Mouse (Mus musculus) heart, embryonic 11.5 days (tissue): ENCODE results near the gene Cep70. TPM values are rescaled to one million over a fixed set of nuclear protein-coding genes. Genes with fewer than 3 reads are reported as not detected.

Source experiments
- ATAC-seq: fragments of 200-750 bp; cut with Nextera tagmentation; replicated peaks from 2 replicates; pipeline ENCODE4 v1.8.0; 2017; ENCODE audit warnings: moderate library complexity; ENCODE audit not compliant: insufficient number of reproducible peaks, low FRiP score, low TSS enrichment
- H3K27ac ChIP-seq: fragments of 300-500 bp; sonication (generic); 2 replicates; pipeline ENCODE4 v1.5.1; 2014; ENCODE audit warnings: mild to moderate bottlenecking, low read depth, low read length
- H3K27me3 ChIP-seq: fragments of 300-500 bp; sonication (generic); 2 replicates; pipeline ENCODE4 v1.6.1; 2014; ENCODE audit warnings: mild to moderate bottlenecking, low read length, mixed read lengths; ENCODE audit not compliant: control insufficient read depth, insufficient read depth
- H3K36me3 ChIP-seq: fragments of 300-500 bp; sonication (generic); 2 replicates; pipeline ENCODE4 v1.6.1; 2014; ENCODE audit warnings: mild to moderate bottlenecking, low read length, moderate library complexity, mixed read lengths; ENCODE audit not compliant: control insufficient read depth, insufficient read depth
- H3K4me1 ChIP-seq: fragments of 300-500 bp; sonication (generic); 2 replicates; pipeline ENCODE4 v1.6.1; 2014; ENCODE audit warnings: low read length; ENCODE audit not compliant: control insufficient read depth, insufficient read depth
- H3K4me2 ChIP-seq: fragments of 300-500 bp; sonication (generic); 2 replicates; pipeline ENCODE4 v1.6.1; 2014; ENCODE audit warnings: mild to moderate bottlenecking, moderate library complexity
- H3K4me3 ChIP-seq: fragments of 300-500 bp; sonication (generic); 2 replicates; pipeline ENCODE4 v1.5.1; 2014; ENCODE audit warnings: low read depth, low read length
- H3K9ac ChIP-seq: fragments of 300-500 bp; sonication (generic); 2 replicates; pipeline ENCODE4 v1.6.1; 2014; ENCODE audit warnings: mild to moderate bottlenecking, low read depth, low read length, moderate library complexity
- H3K9me3 ChIP-seq: fragments of 300-500 bp; sonication (generic); replicated peaks from 2 replicates; pipeline ENCODE4 v1.6.1; 2016; ENCODE audit warnings: low read length; ENCODE audit not compliant: control insufficient read depth
- WGBS: fragments of 180-500 bp; shearing (Covaris S2); extraction: QIAGEN DNeasy Blood & Tissue Kit; methylation state at CpG from one replicate; pipeline ENCODE4 v1.1.7; 2014; ENCODE audit not compliant: insufficient replicate concordance; 5-methylcytosine and 5-hydroxymethylcytosine counted together
- polyA plus RNA-seq: library from polyadenylated mRNA; unstranded; fragments of >200 nt; fragmentation: Nextera tagmentation; extraction: Ambion mirVana; gene quantifications from 2 replicates; pipeline ENCODE4 v1.2.1, GENCODE M21; 2014

Gene Cep70
- polyA plus RNA-seq, 1 experiment from 2014 or later: 27.5 TPM

- WGBS: 73% methylated on average over 4 of the region's 4 CpGs
- no peak overlapping the region for H3K9ac ChIP-seq
- ATAC-seq: no peak
Measured at GRCm38 (mm10) chr9:99326881-99327280, 83.7 kb downstream of the Cep70 start.

GRCm38 (mm10) chr9:99336538-99336937 is 93.4 kb downstream of the Cep70 start:
- 85% methylated on average over 4 of the region's 4 CpGs for whole genome bisulfite sequencing
- H3K36me3 ChIP-seq: no peaks in the 10 kb centered on the region
- H3K4me1 ChIP-seq: peaks cover 3% of the 10 kb centered on the region; the same call in 1 of the 2 replicates
- no peak overlapping the region for H3K9ac ChIP-seq
- 0 out of 2 replicates have a peak, but pooled peaks cover 3% of the 10 kb centered on the region for H3K27me3 ChIP-seq
- no peak for ATAC-seq
- no peak overlapping the region for H3K4me2 ChIP-seq
- no peaks in the 10 kb centered on the region for H3K9me3 ChIP-seq
- no peak overlapping the region for H3K27ac ChIP-seq
- no peak overlapping the region for H3K4me3 ChIP-seq

More at GRCm38 (mm10) chr9:99326881-99327280, 83.7 kb downstream of the Cep70 start:
- Histone ChIP-seq H3K4me2 (no peak overlapping the region), H3K4me3 (no peak overlapping the region), H3K27ac (no peak overlapping the region), H3K9me3 (no peaks in the 10 kb centered on the region), H3K36me3 (no peaks in the 10 kb centered on the region), H3K27me3 (no peaks in the 10 kb centered on the region), H3K4me1 (no peaks in the 10 kb centered on the region)

GRCm38 (mm10) chr9:99338293-99338692 is 95.1 kb downstream of the Cep70 start:
- Histone ChIP-seq H3K9me3 (no peaks in the 10 kb centered on the region), H3K9ac (no peak overlapping the region)

GRCm38 (mm10) chr9:99339182-99339581 is 96.0 kb downstream of the Cep70 start:
- 81% methylated on average over 1 of the region's 1 CpGs for WGBS
- H3K4me3 ChIP-seq: no peak overlapping the region
- no peak for ATAC-seq
- no peak overlapping the region for H3K4me2 ChIP-seq
- H3K27me3 ChIP-seq: 0 out of 2 replicates have a peak, but pooled peaks cover 3% of the 10 kb centered on the region
- no peaks in the 10 kb centered on the region for H3K9me3 ChIP-seq
- H3K9ac ChIP-seq: no peak overlapping the region
- no peaks in the 10 kb centered on the region for H3K36me3 ChIP-seq
- H3K4me1 ChIP-seq: peaks cover 7% of the 10 kb centered on the region; the same call in 1 of the 2 replicates
- H3K27ac ChIP-seq: no peak overlapping the region

More at GRCm38 (mm10) chr9:99338293-99338692, 95.1 kb downstream of the Cep70 start:
- no peak overlapping the region for H3K27ac ChIP-seq
- H3K36me3 ChIP-seq: no peaks in the 10 kb centered on the region
- H3K4me1 ChIP-seq: peaks cover 7% of the 10 kb centered on the region; the same call in 1 of the 2 replicates
- ATAC-seq: no peak
- no peak overlapping the region for H3K4me3 ChIP-seq
- no peak overlapping the region for H3K4me2 ChIP-seq
- whole genome bisulfite sequencing: 80% methylated on average over 1 of the region's 1 CpGs
- H3K27me3 ChIP-seq: 0 out of 2 replicates have a peak, but pooled peaks cover 3% of the 10 kb centered on the region

GRCm38 (mm10) chr9:99340126-99340525 is 97.0 kb downstream of the Cep70 start:
- no peak overlapping the region for H3K27ac ChIP-seq
- H3K4me3 ChIP-seq: no peak overlapping the region
- H3K9me3 ChIP-seq: no peaks in the 10 kb centered on the region
- no peak overlapping the region for H3K4me2 ChIP-seq
- peaks cover 7% of the 10 kb centered on the region; the same call in 1 of the 2 replicates for H3K4me1 ChIP-seq
- WGBS: 48% methylated on average over 12 of the region's 12 CpGs
- H3K36me3 ChIP-seq: no peaks in the 10 kb centered on the region
- 0 out of 2 replicates have a peak, but pooled peaks cover 2% of the 10 kb centered on the region for H3K27me3 ChIP-seq
- no peak for ATAC-seq
- H3K9ac ChIP-seq: no peak overlapping the region

- Histone ChIP-seq H3K4me1 (peaks cover 7% of the 10 kb centered on the region; the same call in 1 of the 2 replicates), H3K4me3 (no peak overlapping the region), H3K27ac (no peak overlapping the region), H3K27me3 (no peaks in the 10 kb centered on the region), H3K36me3 (no peaks in the 10 kb centered on the region), H3K4me2 (no peak overlapping the region), H3K9ac (no peak overlapping the region), H3K9me3 (no peaks in the 10 kb centered on the region)
- WGBS: 12% methylated on average over 3 of the region's 3 CpGs
- ATAC-seq: no peak
Measured at GRCm38 (mm10) chr9:99341600-99341999, 98.4 kb downstream of the Cep70 start.

GRCm38 (mm10) chr9:99345351-99345792 is 102.2 kb downstream of the Cep70 start:
- Histone ChIP-seq H3K36me3 (no peaks in the 10 kb centered on the region), H3K4me2 (no peak overlapping the region), H3K4me3 (no peak overlapping the region), H3K9ac (no peak overlapping the region), H3K27me3 (no peaks in the 10 kb centered on the region), H3K4me1 (peaks cover 6% of the 10 kb centered on the region; the same call in 1 of the 2 replicates), H3K9me3 (no peaks in the 10 kb centered on the region), H3K27ac (no peak overlapping the region)
- WGBS: 39% methylated on average over 4 of the region's 4 CpGs
- ATAC-seq: no peak
